Mouse (Mus musculus) limb, embryonic 11.5 days (tissue): Measurements from ENCODE around the gene Lpcat4. TPM values are rescaled to one million over a fixed set of nuclear protein-coding genes. Genes with fewer than 3 reads are reported as not detected.

Experiments
- ATAC-seq: fragments of 200-750 bp; cut with Nextera tagmentation; 2 replicates; pipeline ENCODE4 v1.8.0; 2017; ENCODE audit warnings: low read depth; ENCODE audit not compliant: insufficient number of reproducible peaks, low FRiP score, low TSS enrichment
- DNase-seq: peaks from one replicate; pipeline ENCODE4 v3.0.0-alpha.2; 2015; ENCODE audit warnings: low spot score
- H3K27ac ChIP-seq: fragments of 300-500 bp; sonication (generic); replicated peaks from 2 replicates; pipeline ENCODE4 v1.5.1; 2014; ENCODE audit warnings: low read depth, mild to moderate bottlenecking, low read length
- H3K27me3 ChIP-seq: fragments of 300-500 bp; sonication (generic); 2 replicates; pipeline ENCODE4 v1.6.1; 2014; ENCODE audit warnings: mild to moderate bottlenecking, low read length, mixed read lengths; ENCODE audit not compliant: control insufficient read depth, insufficient read depth
- H3K36me3 ChIP-seq: fragments of 300-500 bp; sonication (generic); 2 replicates; pipeline ENCODE4 v1.6.1; 2014; ENCODE audit warnings: mild to moderate bottlenecking, low read length, moderate library complexity, mixed read lengths; ENCODE audit not compliant: control insufficient read depth, insufficient read depth
- H3K4me1 ChIP-seq: fragments of 300-500 bp; sonication (generic); 2 replicates; pipeline ENCODE4 v1.6.1; 2014; ENCODE audit warnings: low read length, mixed read lengths; ENCODE audit not compliant: control insufficient read depth, insufficient read depth
- H3K4me2 ChIP-seq: fragments of 300-500 bp; sonication (generic); 2 replicates; pipeline ENCODE4 v1.6.1; 2014; ENCODE audit warnings: low read depth, mild to moderate bottlenecking, moderate library complexity; ENCODE audit not compliant: severe bottlenecking
- H3K4me3 ChIP-seq: fragments of 300-500 bp; sonication (generic); 2 replicates; pipeline ENCODE4 v1.5.1; 2014; ENCODE audit warnings: low read depth, low read length
- H3K9ac ChIP-seq: fragments of 300-500 bp; sonication (generic); 2 replicates; pipeline ENCODE4 v1.6.1; 2014; ENCODE audit warnings: mild to moderate bottlenecking, low read length
- H3K9me3 ChIP-seq: fragments of 300-500 bp; sonication (generic); 2 replicates; pipeline ENCODE4 v1.6.1; 2016; ENCODE audit warnings: low read length; ENCODE audit not compliant: control insufficient read depth
- WGBS: fragments of 180-500 bp; shearing (Covaris S2); extraction: QIAGEN DNeasy Blood & Tissue Kit; methylation state at CpG from one replicate; pipeline ENCODE4 v1.1.7; 2014; 5-methylcytosine and 5-hydroxymethylcytosine counted together
- polyA plus RNA-seq: library from polyadenylated mRNA; unstranded; fragments of >200 nt; fragmentation: Nextera tagmentation; extraction: Ambion mirVana; gene quantifications from 2 replicates; pipeline ENCODE4 v1.2.1, GENCODE M21; 2014

Gene Lpcat4
- polyA plus RNA-seq, 1 experiment from 2014 or later, result 14.2 TPM

DNA sequence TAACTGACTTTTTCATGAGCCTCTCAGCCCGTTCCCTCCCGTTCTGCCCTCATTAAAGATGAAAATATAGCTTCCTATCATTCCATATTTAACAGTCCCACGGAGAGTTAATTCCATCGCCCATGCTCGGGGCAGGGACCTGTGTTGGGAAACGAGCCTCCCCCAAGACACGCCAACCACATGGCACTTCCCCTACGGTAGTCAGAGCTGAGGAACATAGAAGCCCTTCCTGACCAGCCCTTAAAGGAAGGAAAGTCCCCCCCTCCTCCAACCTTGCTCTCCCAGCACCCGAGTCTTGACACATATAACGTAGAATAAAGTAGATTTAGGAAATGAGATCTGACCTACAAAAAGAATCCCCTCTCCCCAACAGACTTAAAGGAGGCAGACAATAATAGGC lies 8.1 kb downstream of the Lpcat4 start:
- 88% methylated on average over 10 of the region's 10 CpGs for WGBS
- ATAC-seq, result no peak
- no peak overlapping the region for H3K27ac ChIP-seq

DNA sequence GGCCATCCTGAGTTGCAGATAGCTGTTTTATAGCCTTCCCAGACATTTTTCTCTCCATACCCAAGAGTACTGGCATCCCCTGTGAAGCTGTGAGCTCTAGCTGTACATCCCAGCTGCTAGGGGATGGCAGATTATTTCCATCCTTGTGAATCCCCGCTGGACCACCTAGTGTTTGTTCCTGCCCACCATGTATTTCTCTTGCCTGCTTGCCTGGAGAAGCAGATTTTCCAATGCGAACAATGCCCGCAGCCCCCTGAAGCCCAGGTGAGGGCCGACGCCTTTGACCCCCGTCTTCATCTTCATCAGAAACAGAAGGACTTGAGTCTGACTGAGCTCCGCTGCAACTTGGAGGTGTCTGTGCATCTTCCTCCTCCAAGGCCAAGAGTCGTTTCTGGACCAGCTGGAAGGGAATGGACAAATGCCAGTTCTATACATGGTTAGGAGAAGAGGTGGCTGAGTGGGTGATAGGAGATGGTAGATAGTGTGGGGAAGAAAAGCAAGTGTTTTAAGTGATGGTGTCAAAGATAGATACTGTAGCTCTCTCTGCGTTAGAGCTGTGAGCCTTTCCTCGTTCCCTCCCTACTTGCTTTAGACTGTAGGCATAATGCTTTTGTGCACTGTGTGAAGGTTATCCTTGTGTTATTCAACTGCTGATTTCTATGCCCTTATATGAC lies 10.6 kb downstream of the Lpcat4 start:
- Histone ChIP-seq H3K27ac (no peak overlapping the region), H3K36me3 (no peaks in the 10 kb centered on the region), H3K9ac (no peak overlapping the region), H3K4me3 (no peak overlapping the region), H3K9me3 (no peaks in the 10 kb centered on the region), H3K27me3 (no peaks in the 10 kb centered on the region), H3K4me2 (no peak overlapping the region), H3K4me1 (no peaks in the 10 kb centered on the region)
- no peak for DNase-seq
- 90% methylated on average over 10 of the region's 10 CpGs for WGBS
- no peak for ATAC-seq

More for the DNA sequence above, 8.1 kb downstream of the Lpcat4 start:
- no peak overlapping the region for H3K9ac ChIP-seq
- H3K36me3 ChIP-seq, result no peaks in the 10 kb centered on the region
- DNase-seq, result no peak
- H3K4me3 ChIP-seq, result no peak overlapping the region
- no peaks in the 10 kb centered on the region for H3K4me1 ChIP-seq
- H3K27me3 ChIP-seq, result no peaks in the 10 kb centered on the region
- no peak overlapping the region for H3K4me2 ChIP-seq
- H3K9me3 ChIP-seq, result no peaks in the 10 kb centered on the region

DNA sequence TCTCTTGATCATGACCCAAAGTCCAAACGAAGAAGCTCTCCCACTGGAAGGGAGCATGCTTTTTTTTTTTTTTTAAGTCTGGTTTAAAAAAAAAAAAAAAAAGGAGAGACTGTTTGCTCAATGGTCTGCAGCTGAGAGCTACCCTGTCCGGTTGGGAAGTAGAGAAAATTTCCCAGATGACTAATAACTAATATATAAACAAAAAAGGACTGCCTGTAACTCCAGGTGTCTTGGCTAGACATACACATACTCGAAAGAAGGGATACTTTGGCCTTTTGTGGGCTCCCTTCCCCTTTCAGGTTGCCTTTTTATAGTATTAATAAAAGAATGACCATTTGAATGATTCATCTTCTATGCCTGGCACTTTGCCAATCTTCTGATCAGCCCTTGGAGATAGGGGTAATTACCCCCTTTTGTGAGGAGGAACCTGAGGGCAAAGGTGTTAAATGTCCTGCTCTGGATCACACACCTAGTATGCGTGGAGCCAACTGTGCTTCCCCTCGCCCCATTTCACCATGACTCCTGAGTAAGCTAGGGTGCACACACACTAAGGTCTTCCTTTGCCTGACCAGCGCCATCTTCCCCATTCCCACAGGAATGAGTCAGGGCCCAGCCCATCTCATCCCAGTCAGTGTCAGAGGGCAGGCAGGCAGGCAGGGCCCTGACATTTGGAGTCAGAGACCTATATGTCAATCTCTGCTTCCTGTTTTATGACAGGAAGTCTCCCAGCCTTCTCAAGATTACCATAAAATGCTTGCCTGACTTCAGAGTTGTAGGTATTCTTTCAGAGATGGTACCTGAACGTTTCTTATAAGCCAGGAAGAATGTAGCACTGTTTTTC lies 15.6 kb downstream of the Lpcat4 start:
- Histone ChIP-seq H3K36me3 (no peaks in the 10 kb centered on the region), H3K4me3 (no peak overlapping the region), H3K27ac (no peak overlapping the region), H3K27me3 (no peaks in the 10 kb centered on the region), H3K4me2 (no peak overlapping the region), H3K4me1 (no peaks in the 10 kb centered on the region), H3K9ac (no peak overlapping the region), H3K9me3 (no peaks in the 10 kb centered on the region)
- ATAC-seq, result no peak
- DNase-seq, result no peak
- WGBS, result 76% methylated on average over 7 of the region's 7 CpGs

DNA sequence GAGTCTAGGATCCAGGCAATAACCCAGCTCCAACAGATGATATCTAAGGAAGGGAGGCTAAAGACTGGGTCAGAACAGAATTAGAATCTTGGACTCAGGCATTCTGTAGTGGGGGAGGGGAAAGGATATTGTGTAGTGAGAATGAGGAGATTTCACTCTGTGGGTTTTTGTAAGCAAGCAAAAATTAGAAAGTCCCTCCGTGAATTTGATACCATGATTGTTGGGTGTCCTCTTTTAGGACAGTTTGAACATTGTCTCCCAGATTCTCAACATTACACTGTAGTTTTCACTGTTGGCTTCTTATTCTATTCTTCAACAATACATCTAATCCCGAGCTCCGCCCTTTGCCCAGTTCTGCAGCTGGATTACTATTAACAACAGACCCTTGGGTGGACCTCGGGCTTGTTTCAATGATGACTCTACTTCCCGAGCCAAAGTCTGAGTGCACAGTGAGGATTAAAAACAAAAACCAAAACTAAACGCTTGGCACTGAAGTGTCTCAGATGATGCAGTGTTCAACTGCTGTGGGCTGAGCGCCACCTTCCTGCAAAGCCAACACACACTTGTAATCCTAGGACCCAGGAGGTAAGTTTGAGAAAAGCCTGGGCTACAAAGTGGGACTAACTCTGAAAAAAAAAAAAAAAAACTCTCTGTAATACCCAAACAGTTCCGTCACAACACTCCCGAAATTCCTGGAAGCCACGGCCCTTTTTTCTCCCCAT lies 20.1 kb downstream of the Lpcat4 start, which contains the start of gene Nutm1:
Nutm1 (minus strand) TSS at position 51 of the 722 bp plus-strand sequence.
- Histone ChIP-seq H3K4me1 (no peaks in the 10 kb centered on the region), H3K27me3 (no peaks in the 10 kb centered on the region), H3K27ac (no peak within 1 kb of the TSS), H3K4me3 (no peak within 1 kb of the TSS), H3K4me2 (no peak within 1 kb of the TSS), H3K9ac (no peak within 1 kb of the TSS), H3K36me3 (no peaks in the 10 kb centered on the region), H3K9me3 (no peaks in the 10 kb centered on the region)
- DNase-seq (no peak), ATAC-seq (no peak)
- 81% methylated on average over 10 of the region's 10 CpGs for WGBS

DNA sequence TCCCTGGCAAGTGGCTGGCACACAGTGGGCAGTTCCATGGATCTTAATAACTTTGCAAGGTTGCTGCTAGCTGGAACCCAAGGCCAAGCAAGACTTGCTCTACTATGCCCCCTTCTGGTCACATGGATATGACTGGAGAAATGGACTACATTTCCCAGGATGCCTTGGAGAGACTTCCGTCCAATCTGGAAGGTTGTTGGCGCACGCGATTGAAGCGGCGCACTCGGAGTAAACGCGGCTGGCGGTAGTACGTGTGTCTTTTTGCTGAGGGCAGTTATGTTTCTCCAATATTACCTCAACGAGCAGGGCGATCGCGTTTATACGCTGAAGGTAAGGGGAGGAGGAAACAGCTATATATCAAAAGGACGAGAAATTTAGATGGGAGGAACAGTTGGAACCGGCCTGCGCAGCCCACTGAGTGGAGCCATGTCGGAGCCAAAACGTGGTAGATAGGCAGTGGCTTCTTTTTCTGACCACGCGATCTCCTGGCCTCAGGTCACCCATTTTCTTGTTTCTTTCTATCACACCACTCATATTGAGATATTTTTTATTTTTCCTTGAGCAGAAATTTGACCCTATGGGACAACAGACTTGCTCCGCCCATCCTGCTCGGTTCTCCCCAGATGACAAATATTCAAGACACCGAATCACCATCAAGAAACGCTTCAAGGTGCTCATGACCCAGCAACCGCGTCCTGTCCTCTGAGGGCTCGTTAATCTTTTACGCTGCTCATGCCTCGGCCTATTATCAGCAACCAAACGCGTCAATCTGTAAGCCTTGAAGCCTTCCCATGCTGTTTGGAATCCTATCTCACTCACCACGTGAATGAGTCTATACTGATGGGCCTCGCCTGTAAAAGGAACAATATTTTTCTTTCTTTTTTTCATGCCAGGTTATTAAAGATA lies 22.7 kb downstream of the Lpcat4 start, which contains the start of gene Nop10:
Nop10 (plus strand) TSS at position 179 of the 906 bp plus-strand sequence.
- ATAC-seq (peak; percentile 51), DNase-seq (peak; percentile 89)
- Histone ChIP-seq H3K9ac (peak within 1 kb of the TSS; percentile 64), H3K27ac (no peak within 1 kb of the TSS), H3K4me2 (peak within 1 kb of the TSS; percentile 45), H3K4me1 (no peaks in the 10 kb centered on the region; the same call in 1 of the 2 replicates), H3K27me3 (no peaks in the 10 kb centered on the region), H3K9me3 (no peaks in the 10 kb centered on the region), H3K36me3 (no peaks in the 10 kb centered on the region), H3K4me3 (peak within 1 kb of the TSS; percentile 51)
- under 1% methylated on average over 36 of the region's 36 CpGs for WGBS

DNA sequence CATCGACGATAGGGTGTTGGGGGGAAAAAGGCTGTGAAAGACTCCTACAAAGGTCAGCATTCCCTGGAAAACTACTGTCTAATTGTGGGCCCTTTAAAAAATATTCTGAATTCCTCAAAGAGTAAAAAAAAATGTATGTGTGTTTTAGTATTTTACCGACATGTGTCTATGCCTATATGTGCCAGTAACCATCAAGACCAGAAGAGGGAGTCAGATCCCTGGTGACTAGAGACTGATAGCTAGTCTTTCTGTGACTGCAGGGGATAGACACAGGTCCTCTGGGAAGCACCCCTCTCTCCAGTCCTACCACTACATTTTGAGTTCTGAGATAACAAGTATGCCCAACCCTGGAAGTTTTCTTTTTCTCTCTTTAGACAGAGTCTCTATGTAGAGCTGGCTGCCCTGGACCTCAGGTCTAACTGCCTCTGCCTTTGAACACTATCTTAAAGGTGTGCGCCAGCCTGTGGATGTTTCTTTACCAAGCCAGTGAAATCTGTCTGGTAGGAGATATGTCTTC lies 23.6 kb downstream of the Lpcat4 start:
- WGBS, result 29% methylated on average over 4 of the region's 4 CpGs
- H3K9me3 ChIP-seq, result no peaks in the 10 kb centered on the region
- no peak overlapping the region for H3K9ac ChIP-seq
- H3K36me3 ChIP-seq, result no peaks in the 10 kb centered on the region
- DNase-seq (no peak), ATAC-seq (no peak)
- peak overlapping the region; percentile 51 for H3K4me3 ChIP-seq
- H3K4me2 ChIP-seq, result peak overlapping the region; percentile 45
- H3K27me3 ChIP-seq, result no peaks in the 10 kb centered on the region
- H3K27ac ChIP-seq, result no peak overlapping the region
- no peaks in the 10 kb centered on the region; the same call in 1 of the 2 replicates for H3K4me1 ChIP-seq

DNA sequence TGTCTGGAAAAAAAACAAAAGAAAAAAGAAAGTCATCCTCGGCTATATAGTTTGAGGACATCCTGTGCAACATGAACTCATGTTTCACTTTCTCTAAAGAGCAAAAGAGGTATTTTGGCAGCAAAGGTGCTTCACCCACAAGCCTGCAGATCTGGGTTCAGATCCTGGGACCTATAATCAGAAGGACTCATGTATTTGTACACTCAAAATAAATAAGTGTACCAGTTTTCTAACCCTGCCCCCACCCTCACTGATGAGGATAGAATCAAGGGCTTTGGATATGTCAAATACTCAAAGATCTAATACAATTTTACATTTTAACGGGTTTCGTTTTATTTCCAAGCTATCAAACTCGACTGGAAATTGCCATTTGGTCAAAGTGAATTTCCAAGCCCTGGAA lies 25.1 kb downstream of the Lpcat4 start:
- no peaks in the 10 kb centered on the region for H3K27me3 ChIP-seq
- H3K36me3 ChIP-seq, result no peaks in the 10 kb centered on the region
- H3K4me3 ChIP-seq, result no peak overlapping the region
- H3K9me3 ChIP-seq, result no peaks in the 10 kb centered on the region
- no peak overlapping the region for H3K9ac ChIP-seq
- no peak overlapping the region for H3K4me2 ChIP-seq
- no peak overlapping the region for H3K27ac ChIP-seq
- 81% methylated on average over 4 of the region's 4 CpGs for whole genome bisulfite sequencing
- H3K4me1 ChIP-seq, result no peaks in the 10 kb centered on the region; the same call in 1 of the 2 replicates
- DNase-seq (no peak), ATAC-seq (no peak)
